Mouse (Mus musculus): Measurements from ENCODE around the gene Arap2. TPM values are rescaled to one million over a fixed set of nuclear protein-coding genes. Genes with fewer than 3 reads are reported as not detected.

Gene Arap2
- polyA plus RNA-seq, 1 experiment, result 12.0 TPM

- H3K4me3 ChIP-seq (ENCODE audit: control insufficient read depth, insufficient read depth, low read length), result no peak overlapping the region
- no peaks in the 10 kb centered on the region for H3K27me3 ChIP-seq (ENCODE audit: control insufficient read depth, insufficient read depth, low read length)
- TF ChIP-seq CTCF (IDR thresholded peaks at IDR 0.05; ENCODE audit: borderline replicate concordance, control insufficient read depth, extremely low read depth, insufficient read depth, low read length, poor library complexity), result no peak
- no peak for TF ChIP-seq POLR2A (IDR thresholded peaks at IDR 0.05; ENCODE audit: control insufficient read depth, extremely low read depth, insufficient read depth, low read length, poor library complexity)
- no peak overlapping the region for H3K27ac ChIP-seq (ENCODE audit: control insufficient read depth, insufficient read depth, low read length)
- no peaks in the 10 kb centered on the region for H3K4me1 ChIP-seq (replicated peaks; ENCODE audit: control insufficient read depth, insufficient read depth, low read length)
- 88% methylated on average over 1 of the region's 1 CpGs for WGBS
- DNase-seq, result no peak
- no peaks in the 10 kb centered on the region for H3K36me3 ChIP-seq (ENCODE audit: control insufficient read depth, insufficient read depth, low read length)
These were observed 178.6 kb downstream of the Arap2 start for GRCm38 (mm10) chr5:62587348-62587747.

- no peaks in the 10 kb centered on the region for H3K4me1 ChIP-seq (replicated peaks; ENCODE audit: control insufficient read depth, insufficient read depth, low read length)
- no peaks in the 10 kb centered on the region for H3K27me3 ChIP-seq (ENCODE audit: control insufficient read depth, insufficient read depth, low read length)
- DNase-seq, result no peak
- H3K36me3 ChIP-seq (ENCODE audit: control insufficient read depth, insufficient read depth, low read length), result no peaks in the 10 kb centered on the region
- H3K27ac ChIP-seq (ENCODE audit: control insufficient read depth, insufficient read depth, low read length), result no peak overlapping the region
- TF ChIP-seq POLR2A (IDR thresholded peaks at IDR 0.05; ENCODE audit: control insufficient read depth, extremely low read depth, insufficient read depth, low read length, poor library complexity) (no peak), CTCF (IDR thresholded peaks at IDR 0.05; ENCODE audit: borderline replicate concordance, control insufficient read depth, extremely low read depth, insufficient read depth, low read length, poor library complexity) (no peak)
- 34% methylated on average over 2 of the region's 2 CpGs for WGBS
- H3K4me3 ChIP-seq (ENCODE audit: control insufficient read depth, insufficient read depth, low read length), result no peak overlapping the region
These were observed 183.3 kb downstream of the Arap2 start for GRCm38 (mm10) chr5:62582643-62583042.

- no peaks in the 10 kb centered on the region for H3K27me3 ChIP-seq (ENCODE audit: control insufficient read depth, insufficient read depth, low read length)
- TF ChIP-seq POLR2A (IDR thresholded peaks at IDR 0.05; ENCODE audit: control insufficient read depth, extremely low read depth, insufficient read depth, low read length, poor library complexity) (no peak), CTCF (IDR thresholded peaks at IDR 0.05; ENCODE audit: borderline replicate concordance, control insufficient read depth, extremely low read depth, insufficient read depth, low read length, poor library complexity) (no peak)
- no peak overlapping the region for H3K4me3 ChIP-seq (ENCODE audit: control insufficient read depth, insufficient read depth, low read length)
- WGBS, result 93% methylated on average over 3 of the region's 3 CpGs
- no peaks in the 10 kb centered on the region for H3K36me3 ChIP-seq (ENCODE audit: control insufficient read depth, insufficient read depth, low read length)
- DNase-seq, result no peak
- no peaks in the 10 kb centered on the region for H3K4me1 ChIP-seq (replicated peaks; ENCODE audit: control insufficient read depth, insufficient read depth, low read length)
- no peak overlapping the region for H3K27ac ChIP-seq (ENCODE audit: control insufficient read depth, insufficient read depth, low read length)
These were observed 184.3 kb downstream of the Arap2 start for GRCm38 (mm10) chr5:62581699-62582098.

GRCm38 (mm10) chr5:62574336-62574844, 191.6 kb downstream of the Arap2 start:
- Histone ChIP-seq H3K27ac (ENCODE audit: control insufficient read depth, insufficient read depth, low read length) (no peak overlapping the region), H3K36me3 (ENCODE audit: control insufficient read depth, insufficient read depth, low read length) (no peaks in the 10 kb centered on the region), H3K27me3 (ENCODE audit: control insufficient read depth, insufficient read depth, low read length) (no peaks in the 10 kb centered on the region), H3K4me3 (ENCODE audit: control insufficient read depth, insufficient read depth, low read length) (no peak overlapping the region), H3K4me1 (replicated peaks; ENCODE audit: control insufficient read depth, insufficient read depth, low read length) (no peaks in the 10 kb centered on the region)
- WGBS, result 63% methylated on average over 3 of the region's 3 CpGs
- no peak for TF ChIP-seq CTCF (IDR thresholded peaks at IDR 0.05; ENCODE audit: borderline replicate concordance, control insufficient read depth, extremely low read depth, insufficient read depth, low read length, poor library complexity)
- TF ChIP-seq POLR2A (IDR thresholded peaks at IDR 0.05; ENCODE audit: control insufficient read depth, extremely low read depth, insufficient read depth, low read length, poor library complexity), result no peak
- DNase-seq, result no peak

Other genes starting within 250 kb of the Arap2 start
- gene Dthd1, start 47.7 kb upstream of the Arap2 start, polyA plus RNA-seq (2012; rRNA removed), result 0.05 TPM in 1 of 2 replicates, not detected in the other

Measured in thymus, adult 2 months (tissue).